Mouse (Mus musculus) frontal cortex, postnatal 25 days (tissue): ENCODE results near the gene Hook1.
"Not testable (repeated sequence)": the region's sequence is repeated elsewhere in the genome, so short reads cannot be mapped to it uniquely, and the experiment has no call there.

Source experiments
- DNase-seq, 2 experiments: peaks; one replicate each; pipeline ENCODE4 v3.0.0; 2022; ENCODE audit warnings: low spot score in 2 of 2

Hook1 gene

GRCm38 (mm10) chr4:95966928-95967724, at the start of gene Hook1:
Gene Hook1, plus strand, starts transcription at chr4:95967240.
- peak; percentile 82 to 90 for DNase-seq

- no peak for DNase-seq
Observed at GRCm38 (mm10) chr4:95917703-95918102, 49.3 kb upstream of the Hook1 start.

DNA sequence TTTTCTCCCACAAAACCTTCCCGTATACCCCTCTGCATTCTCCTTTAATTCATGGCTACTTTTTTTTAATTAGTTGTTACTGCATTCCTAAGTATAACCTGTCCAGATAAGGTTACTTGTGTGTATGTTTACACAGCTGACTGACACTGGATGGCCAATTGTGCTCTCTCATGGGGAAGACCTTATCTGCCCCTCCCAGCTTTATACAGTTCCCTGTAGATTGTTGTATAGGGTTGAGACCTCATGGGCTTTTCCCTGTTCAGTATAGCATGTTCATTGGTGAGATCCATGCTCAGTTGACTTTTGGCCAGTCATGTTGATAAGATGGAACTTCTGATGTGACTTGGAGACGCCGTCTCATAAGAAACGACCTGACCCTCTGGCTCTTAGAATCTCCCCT, 46.6 kb upstream of the Hook1 start:
- DNase-seq: no peak

GRCm38 (mm10) chr4:95924210-95925184, 42.5 kb upstream of the Hook1 start:
- DNase-seq: peak; percentile 70 to 77

DNA sequence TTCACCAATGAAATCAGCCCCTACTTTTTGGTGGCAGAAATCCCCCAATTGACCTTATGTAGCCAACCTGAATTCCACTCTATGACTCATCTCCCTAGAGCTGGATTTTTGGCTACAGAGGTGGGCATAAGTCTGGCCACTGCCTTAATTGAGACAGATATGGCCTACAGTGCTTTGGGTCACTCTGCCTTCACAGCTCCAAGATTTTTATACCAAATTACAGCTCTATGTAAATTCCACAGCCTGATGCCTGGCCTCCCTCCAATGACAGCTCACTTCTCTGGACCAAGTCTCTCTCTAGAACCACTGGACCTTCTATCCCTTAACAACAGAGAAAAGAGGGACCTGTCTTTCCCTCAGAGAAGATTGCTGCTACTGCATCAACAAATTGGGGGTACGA, 38.2 kb upstream of the Hook1 start:
- no peak for DNase-seq

GRCm38 (mm10) chr4:95929936-95930335, 37.1 kb upstream of the Hook1 start:
- no peak for DNase-seq

DNA sequence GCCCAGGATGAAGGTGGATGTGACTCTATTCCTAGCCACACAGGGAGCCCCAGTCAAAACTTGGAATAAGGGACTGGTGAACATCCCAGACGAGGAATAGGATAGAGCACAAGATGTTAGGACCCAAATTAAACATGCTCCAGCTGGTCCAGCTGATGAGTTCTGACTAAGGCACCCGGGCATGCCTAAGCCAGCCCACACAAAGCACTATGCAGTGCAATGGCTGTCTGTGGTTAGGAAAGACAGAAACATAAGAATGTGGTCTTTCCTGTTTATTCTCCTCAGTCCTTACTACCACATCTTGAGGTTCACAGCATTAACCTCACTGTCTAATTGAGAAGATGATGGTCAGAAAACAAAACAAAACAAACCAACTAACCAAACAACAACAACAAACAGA, 35.7 kb upstream of the Hook1 start:
- no peak for DNase-seq

DNA sequence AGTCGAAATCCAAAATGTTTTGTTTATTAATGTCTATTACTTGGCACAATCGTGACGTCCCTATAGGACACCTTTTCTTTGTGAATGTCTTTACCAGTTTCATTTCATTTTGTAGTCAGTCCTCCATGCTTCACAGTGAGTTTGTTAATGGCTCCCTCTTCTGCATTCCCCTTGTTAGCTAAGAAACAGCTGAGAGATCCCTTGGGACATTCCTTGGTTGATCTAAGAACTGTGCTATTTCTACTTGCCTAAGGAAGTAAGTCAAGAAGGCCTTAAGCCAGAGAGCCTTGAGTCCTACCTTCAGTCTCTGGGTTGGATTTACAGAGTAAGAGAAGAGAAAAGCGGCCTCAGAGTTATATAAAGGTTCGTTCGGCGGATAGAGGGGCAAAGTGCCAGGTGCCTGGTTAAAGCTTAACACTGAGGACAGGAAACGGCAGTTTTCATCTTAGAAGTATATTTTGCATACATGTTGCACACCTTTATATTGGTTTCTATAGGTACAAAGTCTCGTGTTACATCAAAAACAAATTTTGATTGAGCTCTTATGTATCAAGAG, 33.2 kb upstream of the Hook1 start:
- DNase-seq: no peak

GRCm38 (mm10) chr4:95934384-95935035, 32.5 kb upstream of the Hook1 start:
- DNase-seq: no peak

DNA sequence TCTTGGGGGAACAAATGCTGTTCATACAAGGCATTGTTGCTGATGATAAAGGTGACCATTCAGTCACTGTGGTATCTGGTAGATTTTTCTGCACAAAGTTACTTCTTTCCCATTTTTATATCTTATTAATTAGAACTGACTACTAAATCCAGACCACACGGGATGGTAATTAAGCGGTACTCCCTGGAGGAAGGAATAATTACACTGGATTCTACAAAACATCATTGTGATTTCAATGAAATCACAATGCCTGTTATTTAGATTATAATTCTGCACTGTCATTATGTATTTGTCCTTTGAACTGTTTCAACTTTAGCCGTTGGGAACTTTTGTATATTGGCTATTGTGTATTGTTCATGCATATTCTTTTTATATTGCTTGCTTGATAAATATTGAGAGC, 28.3 kb upstream of the Hook1 start:
- DNase-seq: no peak

GRCm38 (mm10) chr4:95947896-95948295, 19.1 kb upstream of the Hook1 start:
- no peak for DNase-seq

DNA sequence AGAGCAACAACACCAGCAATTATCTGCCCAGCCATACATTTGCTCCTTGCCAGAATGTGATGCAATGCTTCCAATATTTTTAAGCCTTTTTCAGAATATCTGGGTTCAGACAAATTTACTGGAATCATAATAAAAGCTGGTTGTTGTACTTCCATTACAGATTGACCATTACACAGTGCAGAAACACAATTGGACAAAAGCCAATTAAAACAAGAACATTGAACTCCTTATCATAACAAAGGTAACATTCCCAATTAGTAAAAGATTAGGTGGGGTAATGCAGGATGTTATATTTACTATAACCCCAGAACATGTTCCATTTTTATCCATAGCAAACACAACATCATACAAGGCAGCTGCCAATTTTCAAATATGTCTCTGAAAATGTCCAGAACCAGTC, 13.7 kb upstream of the Hook1 start:
- DNase-seq: no peak

GRCm38 (mm10) chr4:95982221-95982620, 15.2 kb downstream of the Hook1 start:
- DNase-seq: not testable (repeated sequence)

DNA sequence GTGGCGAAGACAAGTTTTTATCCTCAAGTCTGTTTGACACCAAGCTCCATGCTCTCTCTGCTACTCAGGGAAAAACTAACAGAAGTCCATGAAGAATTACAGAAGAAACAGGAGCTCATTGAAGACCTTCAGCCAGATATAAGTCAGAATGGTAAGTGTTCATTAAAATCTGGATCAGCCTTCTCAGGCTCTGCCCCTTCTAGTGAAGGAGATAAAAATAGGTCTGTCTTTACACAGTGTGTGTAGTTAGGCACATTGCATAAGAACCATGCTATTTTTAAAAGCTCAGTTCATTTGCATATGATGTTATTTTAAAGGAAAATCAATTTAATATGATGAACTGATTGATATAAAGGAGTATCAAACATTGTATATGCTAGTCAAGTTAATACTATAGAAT, 49.8 kb downstream of the Hook1 start:
- DNase-seq: no peak

DNA sequence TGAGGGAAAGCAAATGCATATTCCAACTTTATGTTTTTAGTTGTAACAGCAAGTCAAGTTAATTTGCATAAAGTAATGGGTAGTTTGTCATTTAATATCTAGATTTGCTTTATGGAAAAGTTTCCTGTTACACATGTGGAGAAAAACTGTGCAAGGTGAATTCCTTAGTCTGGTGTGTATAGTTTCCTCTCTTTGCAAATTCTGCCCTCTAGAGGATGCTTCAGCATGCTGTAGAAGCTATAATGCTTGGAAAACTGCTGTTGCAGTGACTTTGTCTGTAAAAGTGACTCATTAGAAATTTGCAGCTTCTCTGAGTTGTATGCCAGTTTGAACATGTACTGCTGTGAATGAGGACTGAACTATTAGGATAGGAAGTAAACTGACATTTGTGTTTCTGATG, 55.8 kb downstream of the Hook1 start:
- no peak for DNase-seq

DNA sequence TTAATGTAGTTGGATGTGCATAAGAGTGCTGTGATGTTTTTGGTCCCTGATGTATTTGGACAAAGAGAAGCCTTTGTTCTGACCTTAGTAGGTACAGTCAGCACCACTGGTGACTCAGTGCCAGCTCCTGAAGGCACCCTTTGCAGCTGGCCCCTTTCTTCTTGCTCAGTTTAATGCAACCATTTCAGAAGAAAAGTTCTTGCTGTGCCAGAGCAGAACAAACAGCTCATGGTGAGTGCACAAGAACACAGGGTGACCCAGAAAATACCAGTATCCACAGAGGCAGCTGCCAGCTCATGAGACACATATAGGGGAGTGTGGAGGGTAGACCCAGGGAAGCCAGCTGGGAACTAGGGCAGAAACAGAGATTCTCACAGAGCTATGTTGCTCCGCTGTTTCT, 61.4 kb downstream of the Hook1 start:
- DNase-seq: peak in 1 of 2 experiments; percentile 19

- no peak for DNase-seq
Observed at GRCm38 (mm10) chr4:96060106-96060505, 93.1 kb downstream of the Hook1 start.

- no peak for DNase-seq
Observed at GRCm38 (mm10) chr4:96062045-96062444, 95.0 kb downstream of the Hook1 start.
